Mouse (Mus musculus) myocyte (in vitro differentiated cells): Measurements from ENCODE around the gene Hc.

ENCODE experiments used
- E2F4 ChIP-seq: IDR thresholded peaks from one replicate; pipeline ENCODE4 v1.6.1; 2011; ENCODE audit warnings: mild to moderate bottlenecking, control low read depth, moderate library complexity; ENCODE audit not compliant: insufficient read depth
- MAX ChIP-seq: IDR thresholded peaks from one replicate; pipeline ENCODE4 v1.6.1; 2011; ENCODE audit warnings: low read depth, mild to moderate bottlenecking, control low read depth
- MYOD1 ChIP-seq, 3 experiments: IDR thresholded peaks; one replicate each; pipeline ENCODE4 v1.6.1; 2011; ENCODE audit warnings: control low read depth in 2 of 3, low read depth in 2 of 3, mild to moderate bottlenecking in 2 of 3, moderate library complexity in 1 of 3; ENCODE audit not compliant: insufficient read length in 2 of 3, control insufficient read depth in 1 of 3
- POLR2A ChIP-seq: IDR thresholded peaks from one replicate; pipeline ENCODE4 v1.6.1; 2011; ENCODE audit warnings: low read depth, mild to moderate bottlenecking, control low read depth, moderate library complexity; ENCODE audit not compliant: insufficient read length
- POLR2AphosphoS2 ChIP-seq: IDR thresholded peaks from one replicate; pipeline ENCODE4 v1.6.1; 2011; ENCODE audit warnings: low read depth, control low read depth; ENCODE audit not compliant: insufficient read length
- SRF ChIP-seq: IDR thresholded peaks from one replicate; pipeline ENCODE4 v1.6.1; 2011; ENCODE audit warnings: low read depth; ENCODE audit not compliant: control insufficient read depth, insufficient read length
- USF1 ChIP-seq: IDR thresholded peaks from one replicate; pipeline ENCODE4 v1.6.1; 2011; ENCODE audit warnings: low read depth, mild to moderate bottlenecking, control low read depth, moderate library complexity

- TF ChIP-seq MYOD1 (IDR thresholded peaks at IDR 0.05; ENCODE audit: control insufficient read depth in 1 of 3, insufficient read length in 2 of 3, low read depth in 2 of 3) (no peak), POLR2A (no peak), E2F4 (no peak), SRF (no peak), POLR2AphosphoS2 (no peak), MAX (no peak), USF1 (no peak)
Observed at GRCm38 (mm10) chr2:34991966-34992365, 69.3 kb downstream of the Hc start.
